Mouse (Mus musculus) lung, embryonic 15.5 days (tissue): ENCODE data around the gene Ado. TPM values are rescaled to one million over a fixed set of nuclear protein-coding genes. Genes with fewer than 3 reads are reported as not detected.

Experiments used
- ATAC-seq: fragments of 200-750 bp; cut with Nextera tagmentation; 2 replicates; pipeline ENCODE4 v1.8.0; 2017; ENCODE audit warnings: moderate number of reproducible peaks, borderline replicate concordance; ENCODE audit not compliant: low FRiP score, low TSS enrichment; ENCODE audit errors: extremely low read depth
- H3K27ac ChIP-seq: fragments of 300-500 bp; sonication (generic); 2 replicates; pipeline ENCODE4 v1.5.1; 2015; ENCODE audit warnings: moderate library complexity, mild to moderate bottlenecking, inconsistent platforms
- H3K27me3 ChIP-seq: fragments of 300-500 bp; sonication (generic); 2 replicates; pipeline ENCODE4 v1.6.1; 2015; ENCODE audit warnings: inconsistent platforms
- H3K36me3 ChIP-seq: fragments of 300-500 bp; sonication (generic); 2 replicates; pipeline ENCODE4 v1.6.1; 2015; ENCODE audit warnings: inconsistent platforms
- H3K4me1 ChIP-seq: fragments of 300-500 bp; sonication (generic); 2 replicates; pipeline ENCODE4 v1.6.1; 2015; ENCODE audit warnings: inconsistent platforms
- H3K4me2 ChIP-seq: fragments of 300-500 bp; sonication (generic); 2 replicates; pipeline ENCODE4 v1.6.1; 2015; ENCODE audit warnings: inconsistent platforms, mild to moderate bottlenecking, moderate library complexity
- H3K4me3 ChIP-seq: fragments of 300-500 bp; sonication (generic); 2 replicates; pipeline ENCODE4 v1.5.1; 2015; ENCODE audit warnings: mild to moderate bottlenecking, inconsistent platforms
- H3K9ac ChIP-seq: fragments of 300-500 bp; sonication (generic); 2 replicates; pipeline ENCODE4 v1.6.1; 2015; ENCODE audit warnings: inconsistent platforms
- H3K9me3 ChIP-seq: fragments of 300-500 bp; sonication (generic); 2 replicates; pipeline ENCODE4 v1.6.1; 2016; ENCODE audit warnings: inconsistent platforms
- WGBS: fragments of 180-500 bp; shearing (Covaris S2); methylation state at CpG from one replicate; pipeline ENCODE4 v1.1.7; 2015; 5-methylcytosine and 5-hydroxymethylcytosine counted together
- polyA plus RNA-seq: library from polyadenylated mRNA; unstranded; fragments of >200 nt; fragmentation: Nextera tagmentation; extraction: Ambion mirVana; gene quantifications from 2 replicates; pipeline ENCODE4 v1.2.1, GENCODE M21; 2015

Gene Ado
- polyA plus RNA-seq, 1 experiment from 2014 or later, result 61.5 TPM

DNA sequence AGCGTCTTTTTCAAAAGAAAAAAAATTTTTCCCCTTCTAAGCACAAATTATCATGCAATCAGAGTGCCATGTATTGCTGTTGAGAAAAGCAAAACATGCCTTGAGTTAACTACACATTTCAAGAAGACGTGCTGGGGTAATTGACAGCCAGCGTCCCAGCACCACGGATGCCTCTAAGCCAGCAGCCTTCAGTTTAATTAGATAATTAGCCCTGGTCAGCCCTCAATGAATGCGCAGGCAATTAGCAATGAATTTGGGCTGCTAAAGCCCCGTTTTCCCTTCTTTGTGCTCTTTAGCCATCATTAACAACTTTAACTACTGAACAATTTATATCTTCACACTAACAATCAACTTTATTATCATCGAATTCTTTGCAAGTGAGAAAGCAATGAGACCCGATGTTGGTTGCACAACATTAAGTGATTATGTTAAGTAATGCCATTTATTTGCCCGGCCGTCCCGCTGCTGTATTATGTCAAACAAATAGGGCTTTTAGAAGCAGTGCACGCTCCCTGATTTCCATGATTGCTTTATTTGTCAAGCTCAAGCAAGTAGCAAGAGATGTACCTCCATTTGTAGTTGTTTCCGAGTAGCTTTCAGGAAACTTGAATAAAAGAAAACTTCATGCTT, 11.1 kb upstream of the Ado start:
- no peak overlapping the region for H3K9ac ChIP-seq
- no peaks in the 10 kb centered on the region for H3K36me3 ChIP-seq
- 64% methylated on average over 13 of the region's 13 CpGs for WGBS
- no peaks in the 10 kb centered on the region for H3K9me3 ChIP-seq
- no peaks in the 10 kb centered on the region for H3K4me1 ChIP-seq
- H3K4me3 ChIP-seq, result no peak overlapping the region
- H3K4me2 ChIP-seq, result no peak overlapping the region
- no peak for ATAC-seq
- H3K27ac ChIP-seq, result no peak overlapping the region
- no peaks in the 10 kb centered on the region for H3K27me3 ChIP-seq

DNA sequence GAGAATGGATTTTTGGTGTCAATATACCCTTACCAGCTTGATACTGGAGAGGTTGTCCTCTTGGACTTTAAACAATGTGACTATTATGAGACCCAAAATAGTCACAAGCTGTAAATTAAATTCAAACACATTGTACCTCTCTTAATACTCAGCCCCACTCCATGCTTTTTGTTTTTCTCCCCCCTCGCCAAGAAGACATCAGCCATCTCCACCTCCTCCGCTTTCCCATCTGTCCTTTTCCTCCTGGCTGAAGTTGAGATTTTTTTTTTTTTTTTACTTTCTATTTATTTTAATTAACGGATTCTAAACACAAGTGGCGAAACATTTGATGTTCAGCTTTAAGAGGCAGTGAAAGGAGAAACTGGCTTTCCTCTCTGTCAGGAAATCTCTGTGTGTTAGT, 9.3 kb upstream of the Ado start:
- Histone ChIP-seq H3K9ac (no peak overlapping the region), H3K27me3 (no peaks in the 10 kb centered on the region), H3K4me1 (no peaks in the 10 kb centered on the region), H3K27ac (no peak overlapping the region), H3K4me2 (no peak overlapping the region), H3K36me3 (no peaks in the 10 kb centered on the region), H3K4me3 (no peak overlapping the region), H3K9me3 (no peaks in the 10 kb centered on the region)
- ATAC-seq, result no peak
- 74% methylated on average over 4 of the region's 4 CpGs for whole genome bisulfite sequencing

DNA sequence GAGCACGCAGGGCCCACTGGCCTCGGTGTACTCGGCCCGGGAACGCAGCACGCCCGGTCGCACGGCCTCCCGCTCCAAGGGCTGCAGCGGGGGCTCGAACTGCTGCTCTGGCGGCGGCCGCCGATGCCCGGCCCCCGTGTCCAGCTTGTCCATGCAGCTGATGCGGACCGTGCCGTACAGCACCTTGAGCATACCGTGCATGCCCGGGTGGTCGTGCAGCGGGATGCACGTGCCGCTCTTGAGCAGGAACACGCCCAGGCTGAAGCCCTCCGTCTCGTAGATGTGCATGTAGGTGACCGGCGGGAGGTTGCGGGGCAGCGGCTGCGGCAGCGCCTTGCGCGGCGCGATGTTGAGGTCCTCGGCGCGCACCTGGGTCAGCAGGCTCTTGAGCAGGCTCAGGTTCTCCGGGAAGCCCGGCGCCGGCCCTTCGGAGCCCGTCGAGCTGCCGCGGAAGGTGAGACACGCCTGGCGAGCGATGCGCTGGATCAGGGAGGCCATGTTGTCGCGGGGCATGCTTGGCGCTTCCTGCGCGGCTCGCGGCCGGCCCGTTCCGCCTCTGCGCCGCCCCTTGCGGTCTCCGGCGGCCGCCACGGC, 397 bp downstream of the Ado start:
- under 1% methylated on average over 72 of the region's 73 CpGs for WGBS
- peak overlapping the region; percentile 87 for H3K9ac ChIP-seq
- peak overlapping the region; percentile 93 for H3K27ac ChIP-seq
- peaks cover 30% of the 10 kb centered on the region for H3K4me1 ChIP-seq
- no peaks in the 10 kb centered on the region for H3K36me3 ChIP-seq
- H3K4me3 ChIP-seq, result peak overlapping the region; percentile 81
- peak; percentile 57 for ATAC-seq
- no peaks in the 10 kb centered on the region for H3K27me3 ChIP-seq
- H3K9me3 ChIP-seq, result no peaks in the 10 kb centered on the region
- H3K4me2 ChIP-seq, result peak overlapping the region; percentile 91

DNA sequence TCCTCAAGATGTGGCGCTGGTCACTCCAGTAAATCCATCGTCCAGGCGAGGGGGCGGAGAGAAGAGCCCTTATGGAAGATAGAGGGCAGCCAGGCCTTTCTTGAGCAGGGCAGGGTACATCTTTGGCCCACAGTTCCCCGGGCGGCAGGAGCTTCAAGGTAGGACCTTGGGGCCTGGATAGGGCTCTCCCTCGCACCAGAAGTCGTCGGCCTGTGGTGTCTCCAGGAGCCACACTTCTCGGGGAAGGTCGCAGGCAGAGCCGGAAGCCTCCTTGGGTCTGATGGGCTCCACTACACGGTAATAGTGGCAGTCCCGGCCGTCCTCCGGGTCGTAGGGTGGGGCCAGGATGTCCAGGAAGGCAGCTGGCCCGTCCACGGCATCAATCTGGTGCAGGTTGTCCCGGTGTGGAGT, 900 bp downstream of the Ado start:
- 0 out of 2 replicates have a peak, but pooled peaks cover 2% of the 10 kb centered on the region for H3K27me3 ChIP-seq
- no peaks in the 10 kb centered on the region for H3K9me3 ChIP-seq
- peak overlapping the region; percentile 81 for H3K4me3 ChIP-seq
- 0% methylated on average over 20 of the region's 20 CpGs for WGBS
- H3K9ac ChIP-seq, result peak overlapping the region; percentile 87
- peaks cover 30% of the 10 kb centered on the region for H3K4me1 ChIP-seq
- peak; percentile 1; the same call in 1 of the 2 replicates for ATAC-seq
- H3K27ac ChIP-seq, result peak overlapping the region; percentile 93; the same call in 1 of the 2 replicates
- no peaks in the 10 kb centered on the region for H3K36me3 ChIP-seq
- peak overlapping the region; percentile 91 for H3K4me2 ChIP-seq

DNA sequence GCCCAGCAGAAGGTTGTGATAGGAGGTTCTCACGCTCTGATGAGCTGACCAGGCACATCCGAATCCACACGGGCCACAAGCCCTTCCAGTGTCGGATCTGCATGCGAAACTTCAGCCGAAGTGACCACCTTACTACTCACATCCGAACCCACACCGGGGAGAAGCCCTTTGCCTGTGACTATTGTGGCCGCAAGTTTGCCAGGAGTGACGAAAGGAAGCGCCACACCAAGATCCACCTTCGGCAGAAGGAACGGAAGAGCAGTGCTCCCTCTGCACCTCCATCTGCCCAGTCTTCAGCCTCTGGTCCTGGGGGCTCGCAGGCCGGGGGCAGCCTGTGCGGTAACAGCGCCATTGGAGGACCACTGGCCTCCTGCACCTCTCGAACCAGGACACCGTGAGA, 8.2 kb downstream of the Ado start:
- H3K4me1 ChIP-seq, result peaks cover 28% of the 10 kb centered on the region
- no peak overlapping the region for H3K4me2 ChIP-seq
- H3K9me3 ChIP-seq, result no peaks in the 10 kb centered on the region
- no peak for ATAC-seq
- no peak overlapping the region for H3K27ac ChIP-seq
- no peak overlapping the region for H3K4me3 ChIP-seq
- 24% methylated on average over 19 of the region's 19 CpGs for WGBS
- H3K9ac ChIP-seq, result no peak overlapping the region
- H3K36me3 ChIP-seq, result no peaks in the 10 kb centered on the region
- peaks cover 60% of the 10 kb centered on the region for H3K27me3 ChIP-seq

DNA sequence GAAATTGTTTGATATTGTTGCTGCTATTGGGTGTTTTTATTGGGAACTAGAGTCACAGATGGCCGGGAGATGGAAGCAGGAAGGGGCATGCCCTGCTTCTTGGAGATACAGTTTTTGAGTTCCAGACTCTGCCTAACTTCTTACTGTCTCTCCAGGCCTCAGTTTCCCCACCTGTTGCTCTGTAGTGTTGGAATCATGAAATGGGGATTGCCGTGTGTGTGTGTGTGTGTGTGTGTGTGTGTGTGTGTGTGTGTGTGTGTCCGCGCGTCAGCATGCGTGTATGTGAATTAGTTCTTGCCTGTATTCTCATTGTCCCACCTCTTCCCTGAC, 9.4 kb downstream of the Ado start:
- Histone ChIP-seq H3K36me3 (no peaks in the 10 kb centered on the region), H3K4me2 (no peak overlapping the region; the same call in 1 of the 2 replicates), H3K9me3 (no peaks in the 10 kb centered on the region), H3K27ac (no peak overlapping the region), H3K4me3 (no peak overlapping the region), H3K9ac (no peak overlapping the region), H3K4me1 (peaks cover 34% of the 10 kb centered on the region), H3K27me3 (peaks cover 72% of the 10 kb centered on the region)
- ATAC-seq, result no peak
- WGBS, result 53% methylated on average over 6 of the region's 6 CpGs

DNA sequence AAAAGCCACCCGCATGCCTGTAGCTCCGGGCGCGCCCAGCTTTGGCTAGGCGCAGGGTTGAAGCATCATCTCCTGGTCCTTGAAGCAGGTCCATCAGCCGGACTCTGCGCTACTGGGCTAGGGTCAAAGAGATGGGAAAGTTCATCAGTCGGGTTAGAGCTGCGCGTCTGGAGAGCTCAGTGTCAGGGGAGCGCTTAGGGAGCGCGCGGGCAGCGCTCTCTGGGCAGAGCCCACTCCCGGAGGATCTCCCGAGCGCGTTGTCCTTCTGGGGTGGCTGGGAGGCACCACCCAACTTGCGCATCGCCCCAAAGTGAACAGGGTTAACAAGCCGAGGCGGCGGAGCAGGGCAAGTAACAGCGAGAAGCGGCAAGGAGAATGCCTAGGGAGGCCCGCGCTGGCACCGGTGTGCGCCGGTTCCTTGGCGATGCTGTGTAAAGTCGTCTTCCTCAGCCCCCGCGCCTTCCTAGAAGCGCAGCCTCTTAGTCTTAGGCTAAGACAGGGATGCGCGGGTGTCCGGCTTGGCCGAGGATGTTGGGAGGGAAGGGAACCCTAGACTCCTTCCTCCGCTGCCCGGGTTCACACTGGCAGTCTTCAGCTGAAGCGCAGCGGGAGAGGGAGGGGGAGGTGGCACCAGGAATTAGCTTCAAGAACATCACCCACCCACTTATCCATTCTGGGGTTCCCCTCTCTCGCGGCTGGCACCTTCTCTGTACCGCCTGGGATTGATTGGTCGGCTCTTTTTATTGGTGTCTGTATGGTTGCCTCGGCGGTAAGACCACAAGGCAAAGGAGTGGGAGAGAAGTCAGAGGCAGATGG, 10.0 kb downstream of the Ado start:
- Histone ChIP-seq H3K4me2 (peak overlapping the region; percentile 99), H3K9me3 (no peaks in the 10 kb centered on the region), H3K4me1 (peaks cover 34% of the 10 kb centered on the region), H3K27me3 (peaks cover 78% of the 10 kb centered on the region), H3K4me3 (peak overlapping the region; percentile 78), H3K27ac (no peak overlapping the region), H3K36me3 (no peaks in the 10 kb centered on the region), H3K9ac (no peak overlapping the region)
- WGBS, result 1% methylated on average over 50 of the region's 50 CpGs
- ATAC-seq, result no peak

GRCm38 (mm10) chr10:67538106-67538505, 10.6 kb downstream of the Ado start:
- 1% methylated on average over 19 of the region's 19 CpGs for WGBS
- Histone ChIP-seq H3K9ac (0 out of 2 replicates have a peak overlapping the region, but pooled peaks have one; percentile 43), H3K9me3 (no peaks in the 10 kb centered on the region), H3K4me3 (peak overlapping the region; percentile 78), H3K4me2 (peak overlapping the region; percentile 99), H3K27ac (no peak overlapping the region), H3K27me3 (peaks cover 84% of the 10 kb centered on the region), H3K36me3 (no peaks in the 10 kb centered on the region), H3K4me1 (peaks cover 34% of the 10 kb centered on the region)
- no peak for ATAC-seq

- H3K27ac ChIP-seq, result peak overlapping the region; percentile 80
- WGBS, result under 1% methylated on average over 51 of the region's 51 CpGs
- no peaks in the 10 kb centered on the region for H3K9me3 ChIP-seq
- H3K4me3 ChIP-seq, result peak overlapping the region; percentile 78
- H3K36me3 ChIP-seq, result no peaks in the 10 kb centered on the region
- H3K4me2 ChIP-seq, result peak overlapping the region; percentile 99
- peaks cover 89% of the 10 kb centered on the region for H3K27me3 ChIP-seq
- peak overlapping the region; percentile 43 for H3K9ac ChIP-seq
- H3K4me1 ChIP-seq, result peaks cover 34% of the 10 kb centered on the region
- ATAC-seq, result peak; percentile 84
Observed at GRCm38 (mm10) chr10:67537151-67537994, 11.4 kb downstream of the Ado start.

- Histone ChIP-seq H3K4me1 (peaks cover 34% of the 10 kb centered on the region), H3K36me3 (no peaks in the 10 kb centered on the region), H3K27ac (peak overlapping the region; percentile 80), H3K4me2 (peak overlapping the region; percentile 99), H3K9ac (peak overlapping the region; percentile 15), H3K9me3 (no peaks in the 10 kb centered on the region), H3K4me3 (peak overlapping the region; percentile 78), H3K27me3 (peaks cover 89% of the 10 kb centered on the region)
- WGBS, result under 1% methylated on average over 26 of the region's 32 CpGs
- ATAC-seq, result peak; percentile 47
Observed at GRCm38 (mm10) chr10:67536621-67537141, 12.1 kb downstream of the Ado start.

DNA sequence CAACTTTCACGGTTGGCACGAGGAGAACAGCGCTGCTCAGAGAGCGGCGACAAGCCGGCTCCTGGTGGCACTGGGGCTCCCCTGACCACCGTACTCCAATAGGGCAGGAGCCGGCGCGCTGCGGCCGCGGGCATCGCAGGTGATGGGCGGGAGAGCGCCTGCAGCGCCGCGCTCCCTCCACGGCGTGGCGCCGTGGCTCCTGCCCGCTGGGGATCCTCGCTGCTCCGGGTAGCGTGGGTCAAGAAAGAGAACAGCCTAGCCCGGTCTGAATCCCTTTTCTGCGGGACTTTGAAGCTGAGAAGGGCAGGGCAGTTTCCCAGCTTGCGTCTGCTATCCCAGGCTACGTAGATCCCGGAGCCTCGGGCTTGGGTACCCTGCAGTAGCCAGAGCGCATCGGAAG, 12.8 kb downstream of the Ado start:
- under 1% methylated on average over 35 of the region's 35 CpGs for WGBS
- H3K9ac ChIP-seq, result no peak overlapping the region
- no peaks in the 10 kb centered on the region for H3K36me3 ChIP-seq
- H3K4me1 ChIP-seq, result peaks cover 34% of the 10 kb centered on the region
- H3K27me3 ChIP-seq, result peaks cover 89% of the 10 kb centered on the region
- H3K4me3 ChIP-seq, result peak overlapping the region; percentile 78
- no peaks in the 10 kb centered on the region for H3K9me3 ChIP-seq
- peak; percentile 33; the same call in 1 of the 2 replicates for ATAC-seq
- peak overlapping the region; percentile 99 for H3K4me2 ChIP-seq
- no peak overlapping the region for H3K27ac ChIP-seq
